Comparison of ENCODE assay signal across 8 mouse cellular contexts in the genomic region with DNA sequence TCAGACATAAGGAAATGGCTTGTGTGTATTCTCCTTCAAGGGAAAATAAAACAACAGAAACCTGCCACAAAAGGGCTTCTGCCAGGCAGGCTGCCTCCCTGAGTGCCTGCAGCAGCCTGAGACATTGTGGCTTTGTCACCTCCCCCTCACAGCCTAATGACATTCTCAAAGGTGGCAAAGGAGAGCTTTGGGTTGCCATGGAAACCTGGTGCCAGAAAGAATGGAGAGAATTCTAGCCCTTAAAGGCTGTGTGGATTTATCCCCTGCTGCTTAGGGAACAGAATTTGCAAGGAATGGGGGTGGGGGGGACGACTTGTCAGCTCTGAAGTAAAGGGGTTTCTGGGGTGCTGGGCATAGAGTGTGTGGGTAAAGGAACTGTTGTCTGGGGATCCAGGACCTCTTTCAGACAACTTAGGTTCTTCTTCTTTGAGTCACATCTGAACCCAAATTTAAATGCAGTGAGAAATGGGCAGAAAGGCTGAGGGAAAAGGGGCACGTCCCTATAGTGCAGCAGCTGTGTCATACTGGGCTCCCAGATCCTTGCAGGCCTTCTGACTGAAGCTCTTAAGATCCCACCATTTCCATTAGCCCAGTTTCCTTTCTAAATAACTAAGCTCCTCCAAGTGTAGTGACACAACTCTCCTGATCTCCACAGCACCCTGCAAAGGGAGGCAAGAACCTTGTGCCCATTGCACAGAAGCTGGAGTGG.
A peak's percentile ranks its signal among the peaks of the same experiment; 100 is the strongest.
DNase-seq lines count a peak whose midpoint lies in the region; ATAC-seq lines count a peak whose summit lies in the region.

No protein-coding gene starts in this region.

- no peaks in the 10 kb centered on the region for H3K36me3 ChIP-seq in forebrain, embryonic 14.5 days (ENCODE audit: control insufficient read depth, insufficient read depth, low read length)

- no peak overlapping the region for H3K4me3 ChIP-seq in forebrain, embryonic 14.5 days (ENCODE audit: low read depth, low read length)

- no peaks in the 10 kb centered on the region for H3K9me3 ChIP-seq in forebrain, embryonic 14.5 days (replicated peaks; ENCODE audit: control insufficient read depth, low read length)

- peak; percentile 43 for ATAC-seq in CD4-positive, CD25-positive, alpha-beta regulatory T cell, adult 4 months
- ATAC-seq in forebrain, embryonic 14.5 days, result peak; percentile 94

- intact Hi-C loops in left cerebral cortex, postnatal 4 days (cut with DNase I), result no loop called here
- intact Hi-C loops in gastrocnemius, postnatal 36 days (cut with DNase I), result no loop called here

- no peaks in the 10 kb centered on the region for H3K27me3 ChIP-seq in forebrain, embryonic 14.5 days (replicated peaks; ENCODE audit: control insufficient read depth, insufficient read depth, low read length)

- no peak overlapping the region; the same call in 1 of the 2 replicates for H3K9ac ChIP-seq in forebrain, embryonic 14.5 days (ENCODE audit: low read length)

- peak overlapping the region; percentile 9 for H3K4me2 ChIP-seq in forebrain, embryonic 14.5 days (ENCODE audit: low read length)

- 0% methylated on average over 2 of the region's 2 CpGs for WGBS in forebrain, embryonic 14.5 days

- peak overlapping the region; percentile 92 for H3K27ac ChIP-seq in forebrain, embryonic 14.5 days (ENCODE audit: low read depth, low read length)

- DNase-seq in CD4-positive helper T cell, adult 2 months (ENCODE audit: low read depth, low spot score), result peak; percentile 63
- peak; percentile 98 for DNase-seq in forebrain, embryonic 14.5 days (ENCODE audit: low spot score)
- DNase-seq in left cerebral cortex, postnatal 4 days, result peak; percentile 56
- no peak for DNase-seq in gastrocnemius, postnatal 36 days
- no peak for DNase-seq in heart, adult 9 months (ENCODE audit: low spot score in 2 of 2)
- no peak for DNase-seq in urinary bladder, postnatal 14 days (ENCODE audit: low spot score)
- no peak for DNase-seq in spleen, postnatal 14 days (ENCODE audit: low spot score in 2 of 2)

- peaks cover 29% of the 10 kb centered on the region for H3K4me1 ChIP-seq in forebrain, embryonic 14.5 days (ENCODE audit: control insufficient read depth, insufficient read depth, low read length)

Comparison
In these comparisons a context has a peak if more than half of its experiments do, and no peak if none do; other contexts are left out.
1. DNase-seq: peak in CD4-positive helper T cell, adult 2 months (single experiment), forebrain, embryonic 14.5 days (single experiment) and left cerebral cortex, postnatal 4 days (single experiment); none in gastrocnemius, postnatal 36 days (0 of 2), heart, adult 9 months (0 of 2), urinary bladder, postnatal 14 days (single experiment) and spleen, postnatal 14 days (0 of 2).